Mouse (Mus musculus) bone marrow, adult 2 months (tissue): Measurements from ENCODE around the gene Tmem117. TPM values are rescaled to one million over a fixed set of nuclear protein-coding genes. Genes with fewer than 3 reads are reported as not detected.

Source experiments
- H3K27ac ChIP-seq: fragments of 200-500 bp; 2 replicates; pipeline ENCODE4 v1.5.1; 2012; ENCODE audit warnings: low read depth, mild to moderate bottlenecking, control low read depth, inconsistent platforms, low read length; ENCODE audit not compliant: control insufficient read depth, poor library complexity, insufficient read depth
- H3K4me1 ChIP-seq: fragments of 200-500 bp; 2 replicates; pipeline ENCODE4 v1.6.1; 2011; ENCODE audit warnings: low read length; ENCODE audit not compliant: control insufficient read depth, insufficient read depth
- H3K4me3 ChIP-seq: fragments of 200-500 bp; replicated peaks from 2 replicates; pipeline ENCODE3; 2011; ENCODE audit warnings: mild to moderate bottlenecking, low read depth, low read length, control low read depth; ENCODE audit not compliant: control insufficient read depth
- CTCF ChIP-seq: fragments of 200-500 bp; IDR thresholded peaks from 2 replicates; pipeline ENCODE4 v1.5.1; 2011; ENCODE audit warnings: low read length, control low read depth; ENCODE audit not compliant: control insufficient read depth, insufficient read depth
- POLR2A ChIP-seq: fragments of 200-500 bp; IDR thresholded peaks from 2 replicates; pipeline ENCODE4 v1.6.1; 2011; ENCODE audit warnings: low read depth, mild to moderate bottlenecking, control low read depth, low read length, borderline replicate concordance; ENCODE audit not compliant: control insufficient read depth
- WGBS: fragments of 180-500 bp; shearing (Covaris S2); methylation state at CpG from one replicate; pipeline ENCODE4 v1.1.7; 2018; 5-methylcytosine and 5-hydroxymethylcytosine counted together
- polyA plus RNA-seq: library from polyadenylated mRNA; stranded (reverse); fragments of >200 nt; gene quantifications from 2 replicates; pipeline ENCODE4 v1.2.4, GENCODE M21; 2011; ENCODE audit warnings: low replicate concordance; ENCODE audit not compliant: missing spikeins, insufficient read depth, insufficient read length

The Tmem117 gene
- polyA plus RNA-seq, 1 experiment = 2.0 TPM

DNA sequence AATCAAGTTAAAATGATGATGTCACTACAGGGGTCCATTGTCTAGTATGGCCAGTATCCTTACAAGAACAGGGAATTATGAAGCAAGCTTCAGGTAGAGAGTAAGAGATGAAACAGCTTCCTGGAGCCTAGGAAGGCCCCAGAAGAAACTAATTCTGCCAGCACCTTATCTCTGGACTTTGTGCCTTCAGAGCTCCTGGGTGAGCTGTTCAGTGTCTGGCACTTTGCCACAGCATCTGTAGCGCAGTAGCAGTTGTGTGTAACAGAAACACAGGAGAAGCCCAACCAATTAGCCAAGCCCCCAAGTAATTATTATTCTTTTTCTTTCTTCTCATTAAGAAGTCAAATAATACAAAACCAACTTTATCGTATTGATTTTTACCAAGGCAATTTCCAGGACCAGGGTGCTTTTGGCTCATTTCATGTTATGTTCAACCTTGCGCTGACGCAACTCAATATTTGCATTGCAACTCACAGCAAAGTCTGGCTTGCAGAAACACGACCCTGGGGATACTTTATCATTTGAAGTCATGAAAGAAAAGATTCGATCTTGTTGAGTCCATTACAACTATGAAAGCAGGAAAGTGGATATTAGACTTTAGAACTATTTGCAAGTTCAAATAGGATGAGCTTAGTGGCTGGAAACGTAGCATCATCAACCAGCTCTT lies 322.5 kb downstream of the Tmem117 start:
- Histone ChIP-seq H3K4me1 (no peaks in the 10 kb centered on the region), H3K4me3 (no peak overlapping the region), H3K27ac (no peak overlapping the region)
- TF ChIP-seq POLR2A (no peak), CTCF (no peak)
- WGBS = 84% methylated on average over 7 of the region's 7 CpGs

DNA sequence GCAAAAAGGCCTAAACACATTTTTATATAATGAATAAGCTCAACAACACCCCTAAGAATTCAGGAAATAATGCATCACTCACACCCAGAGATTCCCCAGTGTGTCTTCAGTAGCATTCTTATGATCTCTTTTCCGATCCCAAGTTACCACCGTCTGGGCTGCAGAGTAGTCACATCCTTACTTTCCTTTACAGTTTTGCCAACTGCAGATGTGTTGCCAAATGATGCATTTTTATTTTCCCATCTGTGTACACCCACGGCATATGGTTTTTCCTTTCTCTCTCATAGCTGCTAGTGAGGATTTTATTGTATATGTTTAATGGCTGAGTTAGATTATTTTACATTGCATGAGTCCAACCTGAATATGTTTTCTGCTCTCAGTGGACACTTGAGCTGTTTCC lies 327.7 kb downstream of the Tmem117 start:
- H3K4me3 ChIP-seq = no peak overlapping the region
- H3K27ac ChIP-seq = no peak overlapping the region
- no peak for TF ChIP-seq POLR2A
- TF ChIP-seq CTCF = no peak
- 75% methylated on average over 3 of the region's 3 CpGs for WGBS
- no peaks in the 10 kb centered on the region for H3K4me1 ChIP-seq

DNA sequence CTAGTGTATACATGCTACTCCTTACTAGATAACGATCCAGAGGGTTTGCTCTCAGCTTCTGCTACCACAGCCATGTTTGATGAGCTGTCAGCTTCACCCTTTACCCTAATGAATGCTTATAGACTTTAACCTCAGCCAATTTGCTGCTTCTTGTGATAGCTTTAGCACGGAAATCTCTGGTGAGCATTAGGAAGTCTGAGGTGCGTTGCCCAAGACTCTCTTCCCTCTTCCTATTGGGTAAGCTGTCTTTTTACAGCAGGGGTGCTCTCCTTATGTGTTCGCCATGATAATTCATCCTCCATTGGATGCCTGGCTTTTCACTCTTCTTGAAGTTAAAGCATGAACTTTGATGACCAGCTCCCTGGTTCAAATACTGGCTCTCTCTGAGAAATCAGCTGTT lies 328.2 kb downstream of the Tmem117 start:
- TF ChIP-seq POLR2A = no peak
- TF ChIP-seq CTCF = no peak
- no peaks in the 10 kb centered on the region for H3K4me1 ChIP-seq
- 64% methylated on average over 4 of the region's 4 CpGs for WGBS
- H3K27ac ChIP-seq = no peak overlapping the region
- H3K4me3 ChIP-seq = no peak overlapping the region

DNA sequence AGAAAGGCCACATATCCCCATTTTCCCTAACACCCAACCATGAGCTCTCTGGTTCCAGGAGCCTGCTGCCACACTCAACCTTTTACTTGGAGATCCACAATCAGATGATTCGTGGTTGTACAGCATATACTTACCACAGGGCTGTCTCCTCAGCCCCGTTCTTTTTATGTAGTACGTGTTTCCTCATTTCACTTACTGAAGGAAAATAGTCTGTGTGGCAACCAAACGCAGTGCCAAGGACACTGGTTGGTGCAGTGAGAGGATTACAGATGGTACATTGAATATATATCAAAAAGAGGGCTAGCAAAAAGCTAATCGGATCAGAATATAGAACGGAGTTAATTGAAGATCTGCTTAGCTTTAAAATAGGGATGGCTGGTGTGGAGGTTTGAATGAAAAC lies 338.0 kb downstream of the Tmem117 start:
- WGBS = 71% methylated on average over 6 of the region's 6 CpGs
- TF ChIP-seq CTCF (no peak), POLR2A (no peak)

DNA sequence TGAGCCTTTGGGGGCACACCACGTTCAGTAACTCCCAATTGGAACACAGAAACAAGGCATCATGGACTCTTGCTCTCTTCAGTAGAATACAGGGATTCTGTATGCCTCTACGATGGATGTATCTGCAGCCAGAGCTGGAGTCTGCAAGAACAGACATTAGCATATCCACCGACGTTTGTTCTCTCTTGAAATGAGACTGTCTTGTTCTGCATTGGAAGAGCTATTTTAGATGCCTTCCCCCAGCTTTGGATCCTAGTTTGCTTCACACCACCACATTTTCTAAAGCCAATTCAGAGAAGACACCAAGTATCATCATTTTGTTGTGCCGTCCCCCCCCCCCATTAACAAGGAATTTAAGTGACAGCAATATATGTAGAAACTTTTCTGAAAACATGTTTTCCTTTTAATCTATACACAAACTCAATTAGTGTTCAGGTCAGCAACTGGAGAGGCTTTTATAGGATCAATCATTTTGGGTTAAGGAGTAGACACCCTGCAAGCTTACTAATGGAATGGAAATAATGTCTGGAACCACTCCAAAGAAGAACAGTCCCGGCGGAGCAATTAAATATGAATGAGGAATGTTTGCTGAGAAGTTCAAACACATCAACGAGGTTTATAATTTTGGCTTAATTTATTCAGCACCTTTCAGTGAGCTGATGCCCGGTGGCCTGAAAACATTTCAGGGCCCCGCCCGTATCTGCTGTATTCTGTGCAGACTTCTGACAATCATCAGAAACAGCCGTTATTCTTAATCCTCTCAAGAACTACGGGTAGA lies 339.6 kb downstream of the Tmem117 start:
- TF ChIP-seq CTCF (no peak), POLR2A (no peak)
- Histone ChIP-seq H3K4me3 (no peak overlapping the region), H3K4me1 (no peaks in the 10 kb centered on the region), H3K27ac (no peak overlapping the region)
- WGBS = 81% methylated on average over 13 of the region's 13 CpGs

More for the DNA sequence above, 338.0 kb downstream of the Tmem117 start:
- H3K27ac ChIP-seq = no peak overlapping the region
- no peaks in the 10 kb centered on the region for H3K4me1 ChIP-seq
- H3K4me3 ChIP-seq = no peak overlapping the region

DNA sequence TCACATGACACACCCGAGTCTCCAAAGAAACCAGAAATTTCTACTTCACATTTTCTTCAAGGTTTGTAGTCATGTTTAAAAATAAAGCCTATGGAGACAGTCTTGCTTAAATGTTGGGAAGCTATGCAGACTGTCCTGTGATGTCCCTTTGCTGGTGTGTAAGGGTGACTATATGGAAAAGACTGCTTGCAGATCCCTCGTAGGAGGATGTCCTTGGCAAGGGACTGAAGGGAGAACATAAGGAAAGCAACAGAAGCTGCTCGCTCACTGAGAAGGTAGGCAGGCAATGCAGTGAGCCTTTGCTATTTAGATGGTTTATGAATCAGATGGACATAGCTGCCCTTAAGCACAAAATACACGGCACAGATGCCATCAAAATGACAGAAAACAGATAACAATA lies 352.8 kb downstream of the Tmem117 start:
- Histone ChIP-seq H3K27ac (no peak overlapping the region), H3K4me3 (no peak overlapping the region), H3K4me1 (no peaks in the 10 kb centered on the region)
- TF ChIP-seq CTCF (no peak), POLR2A (no peak)
- 69% methylated on average over 4 of the region's 4 CpGs for WGBS

DNA sequence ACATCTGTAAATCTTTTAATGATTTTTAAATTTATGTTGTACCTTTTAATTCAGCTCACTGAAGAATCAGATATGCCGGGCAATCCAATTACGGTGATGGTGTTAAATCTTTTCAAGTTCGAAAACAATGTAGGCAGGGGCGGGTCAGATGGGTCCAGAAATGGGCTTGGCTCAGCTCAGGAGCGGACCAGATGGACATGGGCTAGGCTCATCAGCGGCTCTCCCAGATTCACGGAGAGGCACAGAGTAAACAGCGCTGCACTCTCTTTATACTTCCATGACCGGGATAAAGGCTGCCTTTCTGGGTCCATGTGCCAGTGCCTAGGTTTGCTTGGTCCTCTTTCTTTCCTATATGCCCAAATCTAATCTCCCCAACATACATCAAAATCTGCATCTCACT lies 366.3 kb downstream of the Tmem117 start:
- no peak overlapping the region for H3K4me3 ChIP-seq
- H3K27ac ChIP-seq = no peak overlapping the region
- TF ChIP-seq CTCF (no peak), POLR2A (no peak)
- 88% methylated on average over 9 of the region's 9 CpGs for WGBS
- H3K4me1 ChIP-seq = no peaks in the 10 kb centered on the region

DNA sequence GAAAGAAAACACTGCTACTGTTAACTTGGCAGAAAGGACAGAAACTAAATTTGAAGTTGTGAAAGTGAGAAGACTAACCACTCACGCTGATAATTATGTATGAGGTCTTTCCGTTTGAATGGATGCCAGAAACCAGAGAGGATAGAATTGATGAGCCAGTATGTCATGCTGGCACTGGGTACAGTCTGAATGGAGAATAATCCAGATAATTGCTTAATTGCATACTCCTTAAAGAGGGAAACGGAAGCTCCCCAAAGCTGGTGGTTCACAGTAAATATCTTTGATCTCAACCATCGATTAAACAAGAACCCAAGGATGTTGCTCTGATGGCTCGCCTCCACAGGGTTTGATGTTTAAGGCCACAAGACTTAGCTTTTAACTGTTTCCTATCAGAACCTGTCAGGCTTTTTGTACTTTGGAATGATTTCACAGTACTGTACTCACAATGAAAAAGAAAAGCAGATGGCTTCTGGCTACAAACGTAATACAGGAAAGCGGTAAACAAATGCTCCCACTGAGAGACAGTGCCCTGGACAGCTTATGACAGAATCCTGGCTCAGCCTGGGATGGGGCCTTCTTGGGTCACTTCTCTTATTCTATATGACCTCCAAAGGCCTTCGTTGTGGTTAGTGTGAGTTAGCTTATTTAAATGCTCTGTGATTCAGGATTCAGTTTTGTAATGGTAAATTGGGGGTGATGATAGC lies 376.2 kb downstream of the Tmem117 start:
- no peaks in the 10 kb centered on the region for H3K4me1 ChIP-seq
- TF ChIP-seq CTCF = no peak
- no peak for TF ChIP-seq POLR2A
- 75% methylated on average over 8 of the region's 8 CpGs for WGBS
- no peak overlapping the region for H3K4me3 ChIP-seq
- no peak overlapping the region for H3K27ac ChIP-seq
